Mouse (Mus musculus): ENCODE data around the gene Map2k5.

Gene Map2k5

GRCm38 (mm10) chr9:63144502-63145248 lies 233.0 kb downstream of the Map2k5 start:
- DNase-seq: no peak

GRCm38 (mm10) chr9:63143641-63144501 lies 233.8 kb downstream of the Map2k5 start:
- no peak for DNase-seq

- DNase-seq: no peak
Observed at GRCm38 (mm10) chr9:63143227-63143626, 234.5 kb downstream of the Map2k5 start.

DNA sequence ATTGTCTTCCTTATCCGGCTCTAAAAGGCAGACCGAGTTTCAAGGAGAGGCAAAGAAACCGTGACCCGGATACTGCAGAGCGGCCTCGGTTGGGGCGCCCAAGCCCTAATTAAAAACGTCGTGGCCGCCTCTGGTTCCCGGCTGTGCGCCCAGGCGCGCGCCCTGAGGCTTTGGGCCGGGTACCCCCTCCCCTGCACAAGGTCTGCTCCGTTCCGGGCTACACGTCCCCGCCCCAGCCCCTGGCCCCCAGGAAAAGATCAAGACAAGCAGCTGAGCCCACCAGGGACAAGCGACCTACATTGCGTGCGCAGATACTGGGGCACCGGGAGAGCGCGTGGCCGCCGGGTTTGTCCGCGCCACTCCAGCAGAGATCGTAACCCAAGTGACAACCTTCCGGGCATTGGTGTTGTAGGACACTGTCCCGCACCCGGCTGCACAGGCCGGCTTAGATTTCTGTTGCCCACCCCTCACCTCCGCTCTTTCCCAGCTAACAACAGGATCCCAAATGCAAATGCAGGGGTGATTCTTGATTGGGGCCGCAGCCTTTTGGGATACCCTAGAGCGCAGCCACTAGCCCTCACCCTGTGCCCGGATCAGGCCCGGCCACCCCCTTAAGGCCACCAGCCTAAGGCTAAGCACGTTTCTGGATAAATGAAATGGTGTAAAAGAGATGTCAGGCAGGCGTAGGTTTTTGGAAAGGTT lies 235.2 kb downstream of the Map2k5 start:
- no peak for DNase-seq

GRCm38 (mm10) chr9:63141641-63142334 lies 235.9 kb downstream of the Map2k5 start:
- no peak for DNase-seq

DNA sequence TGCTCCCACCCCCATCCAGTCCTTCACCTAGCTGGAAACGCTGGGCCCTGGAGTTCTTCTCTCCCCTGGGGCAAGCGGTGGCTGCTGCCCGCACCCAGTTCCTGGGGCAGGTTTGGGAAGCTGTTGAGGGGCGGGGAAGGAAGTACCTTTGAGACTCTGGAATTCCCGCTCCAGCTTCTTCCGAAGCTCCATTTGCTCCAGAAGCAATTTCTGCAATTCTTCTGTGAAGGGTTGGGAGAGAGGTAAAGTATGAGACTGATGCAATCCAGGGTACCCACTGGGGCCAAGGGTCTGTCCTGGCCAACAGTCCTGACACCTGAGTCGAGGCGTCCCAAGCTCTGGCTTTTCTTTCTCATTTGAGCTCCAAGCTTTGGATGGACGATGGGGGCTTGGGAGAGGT lies 237.5 kb downstream of the Map2k5 start:
- no peak for DNase-seq

DNA sequence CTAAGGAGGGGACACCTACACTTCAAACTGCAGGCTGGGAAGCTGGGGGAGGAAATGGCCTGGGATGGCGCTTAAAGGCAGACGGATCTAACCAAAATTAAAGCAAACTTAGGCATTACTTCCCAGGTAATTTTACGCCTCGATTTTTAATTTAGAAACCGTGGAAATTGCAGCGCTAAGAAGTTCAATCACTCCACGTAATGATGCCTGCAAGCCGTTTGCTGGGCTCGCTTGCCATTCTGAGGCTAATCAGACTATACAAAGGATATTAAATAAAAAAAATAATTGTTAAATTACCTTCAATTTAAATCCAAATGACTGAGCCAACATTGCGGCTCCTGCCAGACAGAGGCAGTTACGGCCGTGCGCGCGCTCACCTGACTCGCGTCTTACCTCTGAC lies 238.0 kb downstream of the Map2k5 start:
- no peak for DNase-seq

- DNase-seq: no peak
Observed at GRCm38 (mm10) chr9:63138481-63138967, 239.2 kb downstream of the Map2k5 start.

- no peak for DNase-seq
Observed at GRCm38 (mm10) chr9:63137615-63137915, 240.1 kb downstream of the Map2k5 start.

DNA sequence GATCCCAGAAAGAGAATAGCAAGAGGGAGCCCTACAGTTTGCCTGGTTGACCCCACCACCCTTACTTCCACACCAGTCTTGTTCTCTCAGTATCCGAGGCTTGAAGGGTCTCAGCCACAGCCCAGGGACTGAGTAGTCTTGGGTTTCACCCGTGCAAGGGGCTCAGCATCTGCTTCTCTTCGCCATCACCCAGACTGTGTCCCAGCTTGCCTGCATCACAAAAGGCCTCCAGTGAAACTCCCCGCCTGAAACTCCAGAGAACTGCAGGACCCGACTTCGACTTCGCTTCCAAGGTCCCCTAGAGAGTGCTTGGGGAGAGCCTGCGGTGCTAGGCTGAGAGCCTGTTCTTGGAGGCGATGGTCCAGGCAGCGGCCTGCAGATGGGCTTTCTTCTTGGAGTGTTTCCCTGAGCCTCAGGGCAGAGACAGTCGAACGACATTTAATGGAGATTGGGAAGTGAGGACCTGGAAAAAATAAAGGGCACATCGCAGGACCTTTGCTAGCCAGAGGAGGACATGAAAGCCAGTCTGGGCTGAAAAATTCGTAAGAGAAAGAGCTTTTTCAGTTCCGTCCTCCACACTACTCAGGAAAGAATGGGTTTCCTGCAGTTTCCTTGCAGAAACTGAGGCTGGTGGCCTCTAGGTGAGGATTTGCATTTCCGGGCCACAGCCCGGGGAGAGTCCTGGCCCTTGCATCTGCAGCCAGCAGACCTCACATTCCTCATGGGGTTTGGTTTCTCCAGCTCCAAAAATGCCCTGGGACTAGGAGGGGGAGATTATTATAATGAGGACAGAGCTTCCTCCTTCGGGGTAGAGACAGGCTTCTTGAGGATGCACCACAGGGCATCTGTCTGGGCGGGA lies 240.7 kb downstream of the Map2k5 start:
- no peak for DNase-seq

GRCm38 (mm10) chr9:63136241-63136640 lies 241.5 kb downstream of the Map2k5 start:
- DNase-seq: no peak

GRCm38 (mm10) chr9:63135801-63136200 lies 241.9 kb downstream of the Map2k5 start:
- peak; percentile 46 for DNase-seq

DNA sequence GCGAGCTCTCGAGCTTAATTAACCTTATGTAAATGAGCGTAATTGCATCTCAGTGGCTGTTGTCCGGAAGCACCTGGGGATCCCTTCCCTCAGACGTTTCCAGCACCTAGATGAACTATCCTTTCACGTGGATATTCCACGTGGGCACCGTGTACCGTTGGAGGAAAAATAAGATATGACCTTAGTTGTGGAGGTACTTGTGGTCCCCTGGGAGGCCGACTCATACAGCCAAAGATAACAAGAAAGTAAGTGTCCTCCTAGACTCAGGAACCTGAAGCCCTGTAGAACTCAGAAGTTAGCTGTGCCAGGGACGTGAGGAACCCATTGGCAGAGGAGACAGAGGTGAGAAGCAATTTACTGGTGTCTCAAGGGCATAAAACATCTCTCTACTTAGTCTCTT lies 242.3 kb downstream of the Map2k5 start:
- DNase-seq: no peak

GRCm38 (mm10) chr9:63133659-63134058 lies 244.0 kb downstream of the Map2k5 start:
- DNase-seq: no peak

- DNase-seq: peak; percentile 88
Observed at GRCm38 (mm10) chr9:63132673-63133601, 244.8 kb downstream of the Map2k5 start.

DNA sequence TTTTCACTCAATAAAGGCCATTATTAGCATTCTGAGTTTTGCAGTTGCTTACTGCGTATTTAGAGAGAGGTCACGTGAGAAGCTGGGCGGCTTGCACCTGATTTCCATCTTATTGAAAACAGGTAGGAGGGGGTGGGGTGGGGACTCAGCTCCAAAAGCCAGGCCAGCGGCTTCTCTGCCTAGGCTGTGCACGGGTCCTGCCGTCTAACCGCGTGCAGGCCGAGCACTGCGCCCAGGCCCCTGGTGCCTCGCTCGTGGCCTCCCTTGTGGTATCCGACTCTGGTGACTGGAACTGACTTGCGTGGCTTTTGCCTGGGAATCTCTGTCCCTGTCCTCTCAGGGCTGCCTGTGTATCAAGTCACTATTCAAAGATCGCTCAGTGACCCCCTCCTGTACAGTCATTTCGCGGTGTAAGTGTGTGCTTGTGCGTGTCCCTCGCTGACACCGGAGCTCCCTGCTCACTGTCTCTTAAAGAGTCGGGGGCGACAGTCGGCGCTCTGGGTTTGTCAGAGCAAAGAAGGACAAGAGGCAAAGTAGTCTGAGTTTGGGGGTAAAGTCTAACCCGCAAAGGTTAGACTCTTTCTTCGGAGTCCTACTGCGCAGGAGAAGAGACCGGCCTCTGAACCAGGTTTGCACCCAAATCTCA lies 245.6 kb downstream of the Map2k5 start:
- peak; percentile 35 for DNase-seq

- DNase-seq: no peak
Observed at GRCm38 (mm10) chr9:63129641-63130041, 248.1 kb downstream of the Map2k5 start.

DNA sequence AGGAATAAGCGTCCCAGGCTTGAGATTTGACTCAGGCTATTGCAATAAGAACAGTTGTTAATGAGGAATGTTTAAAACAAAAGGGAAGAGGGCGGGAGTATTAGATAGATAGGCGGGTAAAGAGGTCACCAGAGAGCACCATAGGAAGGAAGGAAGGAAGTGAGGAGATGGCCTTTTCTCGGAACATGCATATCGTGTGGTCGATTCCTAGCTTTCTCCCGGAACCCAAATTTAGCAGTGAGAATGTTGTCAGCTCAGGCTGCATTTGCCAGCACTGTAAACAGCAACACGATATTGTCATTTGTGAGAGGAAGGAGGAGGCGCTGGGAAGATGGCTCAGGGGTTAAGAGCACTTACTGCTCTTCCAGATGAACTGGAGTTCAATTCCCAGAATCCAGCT lies 253.2 kb downstream of the Map2k5 start:
- DNase-seq: no peak

DNA sequence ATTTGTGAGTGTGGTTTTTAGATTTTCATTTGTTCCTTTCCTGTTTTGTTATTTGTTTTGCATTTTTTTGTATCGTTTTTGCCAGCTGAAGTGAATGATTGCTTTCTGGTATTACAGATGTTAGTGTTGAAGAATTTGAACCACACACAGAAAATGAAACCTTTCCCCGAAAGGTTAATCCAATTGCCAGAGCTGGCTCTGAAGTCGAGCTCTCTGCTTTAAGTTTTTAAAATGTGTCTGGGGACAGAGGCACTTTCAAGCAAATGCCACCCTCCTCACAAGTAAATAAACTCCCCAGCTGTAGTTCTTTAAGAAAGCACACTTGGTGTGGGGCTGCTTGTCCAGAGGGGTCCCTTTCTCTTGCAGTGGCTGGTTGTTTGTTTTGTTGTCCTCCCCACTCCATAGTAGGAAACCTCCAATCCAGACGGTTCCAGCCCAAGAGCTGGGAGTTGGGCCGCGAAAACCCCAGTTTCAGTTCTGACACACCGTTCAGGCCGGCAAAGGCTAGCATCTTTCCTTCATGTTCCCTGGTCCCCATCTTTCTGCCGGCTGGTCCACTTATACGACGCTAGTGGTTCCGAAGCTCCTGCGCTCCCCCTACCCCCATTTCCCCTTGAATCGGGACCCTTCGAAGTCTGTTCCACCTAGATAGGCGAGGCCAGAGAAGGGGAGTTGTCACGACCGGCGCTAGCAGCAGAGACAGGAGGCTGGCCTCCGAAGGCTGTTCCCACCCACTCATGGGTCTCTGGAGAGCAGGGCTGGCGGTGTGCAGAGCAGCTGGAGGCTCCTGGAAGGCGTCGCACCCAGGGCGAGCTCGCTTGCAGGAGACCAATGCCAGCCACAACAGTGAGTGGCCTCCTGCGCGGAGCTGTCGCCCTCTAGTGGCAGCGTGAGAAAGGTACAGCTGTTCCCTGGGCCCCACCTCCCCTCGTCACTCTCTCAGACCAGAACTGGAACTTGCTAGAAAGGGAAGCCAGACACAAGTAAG lies 254.0 kb downstream of the Map2k5 start:
- peak; percentile 84 for DNase-seq

Data from liver (tissue).